Mouse (Mus musculus): ENCODE data around the gene Emx1. TPM values are rescaled to one million over a fixed set of nuclear protein-coding genes. Genes with fewer than 3 reads are reported as not detected.

The Emx1 gene
- polyA plus RNA-seq (2012; rRNA removed) = 0.09 TPM in 1 of 2 replicates, not detected in the other

DNA sequence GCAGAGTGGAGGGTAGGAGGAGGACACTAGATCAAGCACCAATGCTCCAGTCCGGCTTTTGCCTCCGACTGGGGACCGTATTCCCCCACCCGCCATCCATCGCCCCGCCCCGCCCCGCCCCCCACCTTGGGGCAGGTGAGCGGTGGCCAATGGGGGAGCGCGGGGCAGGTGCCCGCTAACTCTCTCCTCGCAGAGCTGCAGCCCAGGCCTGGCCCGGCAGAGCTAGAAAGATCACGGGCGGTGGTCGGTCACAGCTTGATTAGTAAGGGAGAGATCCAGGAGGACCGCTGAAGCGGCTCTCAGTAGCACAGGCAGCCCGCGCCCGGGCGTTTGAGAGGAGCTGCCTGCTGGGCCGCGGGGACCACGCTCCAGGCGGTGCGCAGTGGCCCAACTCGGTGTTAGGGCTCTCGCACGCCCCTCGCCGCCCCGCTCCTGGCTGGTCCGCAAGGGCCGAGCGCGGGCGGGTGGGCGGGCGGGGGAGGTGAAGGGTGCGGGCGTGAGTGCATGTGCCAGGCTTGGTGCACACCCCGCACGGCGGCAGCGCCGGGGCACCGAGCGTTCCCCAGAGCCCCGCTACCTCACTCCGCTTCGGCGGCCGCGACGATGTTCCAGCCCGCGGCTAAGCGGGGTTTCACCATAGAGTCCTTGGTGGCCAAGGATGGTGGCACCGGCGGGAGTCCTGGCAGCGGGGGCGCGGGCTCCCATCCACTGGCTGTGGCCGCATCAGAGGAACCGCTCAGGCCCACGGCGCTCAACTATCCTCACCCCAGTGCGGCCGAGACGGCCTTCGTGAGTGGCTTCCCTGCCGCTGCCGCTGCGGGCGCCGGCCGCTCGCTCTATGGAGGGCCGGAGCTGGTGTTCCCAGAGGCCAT is at the start of gene Emx1:
Gene Emx1, plus strand, starts transcription at position 99 of the 872 bp plus-strand sequence.

Other genes starting within 250 kb of the Emx1 start
- 9.5 and 11.2 TPM in 2 replicates for gene Exoc6b, start 117.9 kb upstream of the Emx1 start, polyA plus RNA-seq (2012; rRNA removed)
- 29.9 and 31.1 TPM in 2 replicates for gene Spr, start 49.7 kb upstream of the Emx1 start, polyA plus RNA-seq (2012; rRNA removed)
- 8.1 and 10.1 TPM in 2 replicates for gene Sfxn5, start 146.0 kb downstream of the Emx1 start, polyA plus RNA-seq (2012; rRNA removed)
- 51.2 and 56.8 TPM in 2 replicates for gene Rab11fip5, start 187.2 kb downstream of the Emx1 start, polyA plus RNA-seq (2012; rRNA removed)
- gene Noto, start 236.4 kb downstream of the Emx1 start, polyA plus RNA-seq (2012; rRNA removed) = 9.1 and 10.0 TPM in 2 replicates
- gene Smyd5, start 244.6 kb downstream of the Emx1 start, polyA plus RNA-seq (2012; rRNA removed) = 44.5 and 53.9 TPM in 2 replicates

Measured in ovary, adult 2 months (tissue).